Mouse (Mus musculus) myocyte (in vitro differentiated cells): Measurements from ENCODE around the gene Tdgf1.

ENCODE experiments used
- MYOD1 ChIP-seq, 3 experiments: IDR thresholded peaks; one replicate each; pipeline ENCODE4 v1.6.1; 2011; ENCODE audit warnings: control low read depth in 2 of 3, low read depth in 2 of 3, mild to moderate bottlenecking in 2 of 3, moderate library complexity in 1 of 3; ENCODE audit not compliant: insufficient read length in 2 of 3, control insufficient read depth in 1 of 3
- POLR2A ChIP-seq: IDR thresholded peaks from one replicate; pipeline ENCODE4 v1.6.1; 2011; ENCODE audit warnings: low read depth, mild to moderate bottlenecking, control low read depth, moderate library complexity; ENCODE audit not compliant: insufficient read length
- POLR2AphosphoS2 ChIP-seq: IDR thresholded peaks from one replicate; pipeline ENCODE4 v1.6.1; 2011; ENCODE audit warnings: low read depth, control low read depth; ENCODE audit not compliant: insufficient read length
- REST ChIP-seq: IDR thresholded peaks from one replicate; pipeline ENCODE4 v1.6.1; 2011; ENCODE audit warnings: mild to moderate bottlenecking, control low read depth, moderate library complexity; ENCODE audit not compliant: insufficient read depth, insufficient read length

GRCm38 (mm10) chr9:110895994-110896393 lies 50.0 kb downstream of the Tdgf1 start:
- TF ChIP-seq POLR2AphosphoS2 (no peak), MYOD1 (IDR thresholded peaks at IDR 0.05; ENCODE audit: control insufficient read depth in 1 of 3, insufficient read length in 2 of 3, low read depth in 2 of 3) (no peak), POLR2A (no peak), REST (no peak)
